Mouse (Mus musculus) large intestine, adult 2 months (tissue): Measurements from ENCODE around the gene Zfp385b. TPM values are rescaled to one million over a fixed set of nuclear protein-coding genes. Genes with fewer than 3 reads are reported as not detected.

Experiments
- DNase-seq: peaks from one replicate; pipeline ENCODE4 v3.0.0-alpha.2; 2012; ENCODE audit warnings: low read depth, low spot score
- WGBS: fragments of 180-500 bp; shearing (Covaris S2); methylation state at CpG from one replicate; pipeline ENCODE4 v1.1.7; 2018; 5-methylcytosine and 5-hydroxymethylcytosine counted together
- polyA plus RNA-seq: library from polyadenylated mRNA; depleted of rRNA; stranded (reverse); fragments of >200 nt; gene quantifications from 2 replicates; pipeline ENCODE4 v1.2.3, GENCODE M21; 2012; rRNA removed

Zfp385b gene
- polyA plus RNA-seq, 1 experiment = 3.1 TPM

DNA sequence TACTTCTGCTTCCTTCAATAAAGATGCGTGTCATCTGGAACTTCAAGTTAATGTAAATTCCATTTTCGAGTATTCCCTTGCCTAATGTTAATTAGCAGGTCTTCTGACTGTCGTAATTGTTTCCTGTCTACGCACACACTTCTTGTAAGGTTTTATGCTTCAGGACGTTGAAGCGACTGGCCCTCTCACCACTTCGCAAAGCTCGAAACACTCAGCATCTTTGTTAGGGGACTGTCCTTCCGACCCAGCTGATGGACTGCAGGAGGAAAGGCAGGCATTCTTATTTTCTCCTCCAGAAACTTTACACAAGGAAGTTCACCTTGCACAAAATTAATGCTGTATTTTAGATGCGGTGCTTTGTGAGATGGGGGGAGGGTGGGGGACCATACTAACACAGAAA, 400.0 kb downstream of the Zfp385b start:
- DNase-seq = no peak
- WGBS = 65% methylated on average over 10 of the region's 10 CpGs

DNA sequence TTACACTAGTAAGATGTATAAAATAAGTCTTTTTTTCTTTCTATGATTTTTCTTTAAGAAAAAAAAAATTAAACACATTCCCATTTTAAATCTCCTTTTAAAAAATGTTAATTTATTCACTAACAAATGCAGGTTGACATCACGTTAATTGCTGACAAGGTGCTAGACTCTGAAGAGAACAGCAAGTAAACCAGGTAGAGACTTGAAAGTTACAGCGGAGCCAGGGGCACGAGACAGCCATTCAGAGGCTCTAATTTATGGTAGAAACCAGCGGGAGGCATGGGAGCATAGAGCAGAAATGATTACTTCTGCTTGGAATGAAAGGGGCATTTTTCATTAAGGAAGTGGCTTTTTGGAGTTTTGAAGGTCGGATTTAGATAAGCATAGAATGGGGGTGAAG, 401.4 kb downstream of the Zfp385b start:
- no peak for DNase-seq
- WGBS = 67% methylated on average over 5 of the region's 5 CpGs

DNA sequence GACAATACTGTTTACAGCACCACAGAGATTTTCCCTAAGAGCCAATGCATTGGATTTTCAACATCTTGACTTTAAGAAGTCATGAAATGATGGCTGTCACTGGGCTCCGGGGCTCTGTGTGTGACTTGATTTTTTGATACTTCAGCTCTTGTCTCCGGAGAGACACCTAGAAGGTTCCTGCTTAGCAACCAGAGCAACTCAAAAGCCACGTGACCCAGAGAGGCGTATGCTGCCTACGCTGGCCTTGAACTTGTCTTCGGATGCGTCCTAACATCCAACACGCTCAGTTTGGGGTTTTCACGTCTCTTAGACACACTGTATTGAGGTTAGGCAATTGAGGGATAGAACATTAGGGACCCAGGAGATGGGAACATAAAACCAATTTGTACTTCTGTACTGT, 407.3 kb downstream of the Zfp385b start:
- 85% methylated on average over 9 of the region's 9 CpGs for WGBS
- DNase-seq = no peak

DNA sequence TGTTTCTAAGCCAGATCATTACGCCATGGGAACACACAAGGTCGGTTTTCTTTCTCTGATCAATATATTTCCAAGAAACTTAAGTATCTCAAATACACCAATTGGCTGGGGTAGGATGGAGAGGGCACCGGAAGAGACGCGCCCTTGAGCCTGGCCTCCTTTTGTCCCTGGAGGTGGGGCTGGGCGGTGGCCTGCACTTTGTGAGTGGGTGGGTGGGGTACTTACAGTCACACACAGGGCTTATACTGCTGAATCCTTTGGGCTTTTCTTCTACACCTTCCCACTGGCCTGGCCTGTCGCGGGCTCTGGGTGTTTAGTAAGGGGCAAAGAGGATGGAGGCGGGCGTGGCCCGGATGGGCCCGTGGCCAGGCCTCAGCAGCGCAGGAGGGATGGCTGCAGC, 407.8 kb downstream of the Zfp385b start:
- no peak for DNase-seq
- 75% methylated on average over 13 of the region's 13 CpGs for WGBS

DNA sequence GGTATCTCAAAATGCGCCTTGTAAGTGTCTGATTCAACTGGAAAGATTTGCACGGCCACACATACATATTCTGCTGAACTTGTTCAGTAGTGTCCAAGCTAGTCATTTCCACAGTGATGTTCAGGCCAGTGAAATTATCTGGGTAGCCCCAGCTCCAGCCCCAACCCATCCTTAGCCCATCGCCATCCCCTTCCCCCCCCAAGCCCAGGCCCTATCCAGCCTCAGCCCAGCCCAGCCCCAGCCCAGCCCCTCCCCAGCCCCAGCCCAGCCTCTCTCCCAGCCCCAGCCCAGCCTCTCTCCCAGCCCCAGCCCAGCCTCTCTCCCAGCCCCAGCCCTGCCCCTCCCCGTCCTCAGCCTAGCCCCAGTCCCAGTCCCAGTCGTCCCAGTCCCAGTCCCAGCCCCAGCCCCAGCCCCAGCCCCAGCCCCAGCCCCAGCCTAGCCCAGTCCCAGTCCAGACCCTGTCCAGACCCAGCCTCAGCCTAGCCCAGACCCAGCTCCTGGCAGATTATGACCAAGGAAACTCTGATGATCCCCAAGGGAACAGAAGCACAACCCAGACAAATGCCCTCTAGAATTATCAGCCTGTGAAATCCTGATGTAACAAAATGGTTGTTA, 409.8 kb downstream of the Zfp385b start:
- no peak for DNase-seq
- WGBS = 50% methylated on average over 5 of the region's 5 CpGs

DNA sequence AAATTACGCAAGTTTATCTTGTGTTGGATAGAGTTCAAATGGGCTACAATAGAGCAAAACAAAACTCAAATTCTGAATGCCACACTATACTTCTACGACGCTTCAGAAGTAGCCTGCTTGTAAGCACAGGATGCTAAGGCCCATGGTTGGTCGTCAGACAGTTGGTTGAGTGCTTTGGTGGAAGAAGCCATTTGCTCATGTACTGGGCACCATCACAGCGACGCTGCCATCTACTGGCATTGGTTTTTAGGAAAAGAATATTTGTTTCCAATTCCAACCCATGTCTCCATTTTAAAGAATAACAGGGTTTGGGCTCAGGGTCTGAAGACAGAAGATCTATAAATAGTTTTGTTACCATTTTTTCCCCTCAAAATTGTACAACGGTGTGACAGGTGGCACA, 410.5 kb downstream of the Zfp385b start:
- 66% methylated on average over 7 of the region's 7 CpGs for WGBS
- no peak for DNase-seq

DNA sequence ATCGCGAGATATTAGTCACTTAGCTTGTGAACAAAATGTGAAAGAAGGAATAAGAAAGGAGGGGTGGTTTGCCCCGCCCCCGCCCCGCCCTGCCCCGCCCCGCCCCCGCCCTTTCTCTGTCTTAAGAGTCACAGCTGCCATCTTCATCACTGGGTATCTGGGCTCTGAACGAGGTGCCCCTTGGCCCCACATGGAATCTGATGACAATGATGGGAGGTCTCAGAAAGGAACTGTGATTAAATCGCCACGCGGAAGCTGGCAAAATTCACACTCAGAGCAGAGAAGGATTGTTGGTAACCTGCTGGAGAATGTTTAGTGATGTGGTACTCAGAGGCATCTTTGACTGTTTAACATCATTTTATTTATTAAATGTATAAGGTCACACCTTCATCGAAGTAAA, 417.1 kb downstream of the Zfp385b start:
- DNase-seq = no peak
- 28% methylated on average over 13 of the region's 13 CpGs for WGBS

DNA sequence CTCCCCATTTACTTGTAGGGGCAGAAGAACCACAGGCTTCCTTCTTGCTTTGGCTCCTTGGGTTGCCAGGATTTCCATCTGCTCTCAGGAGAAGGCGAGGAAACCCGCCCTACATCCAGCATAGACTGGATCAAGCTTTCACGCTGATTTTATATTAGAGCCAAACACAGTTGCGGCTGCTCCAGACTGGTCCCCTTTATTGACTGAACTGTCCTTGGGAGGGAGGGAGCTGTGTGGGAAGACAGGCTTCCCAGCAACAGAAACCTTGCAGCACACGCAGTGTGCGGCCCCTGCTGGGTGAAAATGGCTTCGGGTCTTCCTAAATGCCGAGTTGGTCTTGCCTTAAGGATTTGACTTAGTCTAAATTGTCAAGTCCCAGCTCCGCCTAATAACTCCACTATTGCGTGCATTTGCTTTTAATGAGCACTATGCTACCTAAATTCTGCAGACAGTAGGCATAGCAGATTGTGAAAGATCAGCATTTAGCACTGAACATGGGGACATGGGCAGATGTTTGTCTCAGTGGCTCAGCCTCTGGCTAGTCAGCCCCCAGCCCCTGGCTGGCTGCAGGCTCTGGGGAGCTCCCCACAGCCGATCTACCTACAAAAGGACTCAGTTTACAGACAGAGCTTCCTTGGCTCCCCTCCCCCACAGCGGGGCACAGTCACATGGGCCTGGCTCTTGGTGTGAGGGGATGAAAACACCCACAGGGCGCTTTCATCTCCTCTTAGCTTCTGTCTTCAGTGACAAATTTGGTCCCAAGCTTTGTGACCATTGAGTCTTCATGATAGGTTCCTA, 417.8 kb downstream of the Zfp385b start:
- no peak for DNase-seq
- WGBS = 13% methylated on average over 13 of the region's 13 CpGs

DNA sequence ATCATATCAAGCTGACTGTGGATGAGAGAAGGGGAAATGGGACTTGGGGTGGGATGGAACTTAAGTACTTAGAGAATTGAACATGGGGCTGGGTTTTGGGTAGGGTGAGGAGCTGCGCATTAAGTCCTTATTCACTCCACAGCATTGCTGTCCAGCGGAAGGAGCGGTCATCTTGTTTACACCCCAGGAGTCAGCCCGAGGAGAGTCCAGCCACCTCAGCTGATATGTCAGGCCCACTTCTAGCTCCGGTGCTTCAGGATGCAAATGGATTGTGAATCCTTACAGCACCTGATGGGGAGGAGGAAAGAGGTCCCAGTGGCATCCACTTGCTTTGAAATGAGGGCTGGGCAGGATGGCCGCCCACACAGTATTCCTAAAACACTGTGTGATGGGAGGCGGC, 425.6 kb downstream of the Zfp385b start:
- 92% methylated on average over 7 of the region's 7 CpGs for WGBS
- no peak for DNase-seq

DNA sequence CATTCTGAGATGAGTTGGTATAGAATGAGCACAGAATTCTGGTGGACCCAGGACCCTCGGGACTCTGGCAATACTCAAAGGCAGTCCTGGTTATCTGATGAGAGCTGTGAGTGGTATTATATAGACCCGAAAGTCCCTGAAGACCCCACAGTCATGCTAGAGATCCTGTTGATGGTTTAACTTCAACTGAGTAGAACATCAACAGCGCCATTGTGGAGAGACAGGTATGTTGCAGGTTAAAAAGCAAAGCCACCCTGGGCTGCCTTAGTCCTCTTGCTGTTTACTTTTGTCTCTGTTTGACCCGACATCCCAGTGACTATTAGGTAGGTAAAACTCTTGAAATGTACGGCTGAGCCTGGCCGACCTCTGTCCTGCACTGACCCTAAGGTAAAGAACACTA, 431.3 kb downstream of the Zfp385b start:
- 65% methylated on average over 6 of the region's 6 CpGs for WGBS
- no peak for DNase-seq

DNA sequence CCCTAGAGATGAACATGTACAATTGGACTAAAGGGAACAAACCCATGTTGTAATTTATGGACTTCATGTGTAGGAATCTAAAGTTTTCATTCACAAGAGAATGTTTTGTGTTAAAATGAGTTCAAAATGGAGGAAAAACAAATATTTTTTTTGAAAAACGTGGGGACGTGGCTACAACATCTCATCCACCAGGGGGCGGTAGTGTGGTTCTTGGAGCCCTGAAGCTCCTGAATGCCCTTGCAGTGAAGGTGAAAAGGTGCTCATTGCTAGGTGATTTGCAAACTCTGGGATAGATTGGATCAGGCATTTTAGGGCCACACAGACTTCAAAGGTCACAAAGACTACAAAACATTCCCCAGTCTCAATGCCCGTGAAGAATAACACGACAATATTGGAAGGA, 432.9 kb downstream of the Zfp385b start:
- DNase-seq = peak; percentile 14
- WGBS = 21% methylated on average over 5 of the region's 5 CpGs

DNA sequence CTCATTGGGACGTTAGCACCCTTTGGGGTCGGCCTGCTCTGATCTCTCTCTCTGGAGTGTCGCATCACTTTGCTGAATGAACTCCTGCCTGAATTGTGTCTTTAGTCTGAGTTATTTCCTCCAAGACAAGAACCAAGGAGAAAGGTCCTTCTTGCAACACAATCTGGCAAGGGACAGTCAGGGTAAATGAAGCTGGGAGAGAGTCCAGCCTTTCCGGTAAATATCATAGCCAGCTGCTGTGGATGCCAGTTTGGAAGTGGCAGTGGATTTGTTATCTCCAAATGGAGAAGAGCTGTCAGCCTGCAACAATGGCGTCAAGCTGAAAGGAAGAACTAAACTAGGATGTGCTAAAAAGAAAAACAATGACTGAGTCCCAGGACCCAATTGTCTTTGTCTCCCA, 436.7 kb downstream of the Zfp385b start:
- no peak for DNase-seq
- WGBS = 76% methylated on average over 5 of the region's 5 CpGs

DNA sequence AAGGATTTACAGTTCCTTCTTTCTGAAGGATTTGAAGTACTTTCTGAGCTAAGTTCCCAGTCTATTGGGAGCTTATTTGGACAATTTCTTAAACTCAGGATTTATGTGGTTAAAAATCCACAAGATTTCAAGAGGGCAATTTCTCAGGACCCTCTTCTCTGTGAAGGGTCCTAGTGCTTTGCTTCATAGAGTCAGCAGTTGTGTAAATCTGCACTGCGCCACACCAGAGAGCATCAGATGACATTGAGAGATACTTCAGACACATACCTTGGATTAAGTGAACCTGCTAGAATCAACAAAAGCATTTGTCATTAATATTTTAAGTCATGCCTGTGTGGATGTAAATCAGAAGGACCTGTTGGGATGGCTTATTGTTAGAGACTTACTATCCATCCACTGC, 439.5 kb downstream of the Zfp385b start:
- WGBS = 84% methylated on average over 1 of the region's 1 CpGs
- no peak for DNase-seq

DNA sequence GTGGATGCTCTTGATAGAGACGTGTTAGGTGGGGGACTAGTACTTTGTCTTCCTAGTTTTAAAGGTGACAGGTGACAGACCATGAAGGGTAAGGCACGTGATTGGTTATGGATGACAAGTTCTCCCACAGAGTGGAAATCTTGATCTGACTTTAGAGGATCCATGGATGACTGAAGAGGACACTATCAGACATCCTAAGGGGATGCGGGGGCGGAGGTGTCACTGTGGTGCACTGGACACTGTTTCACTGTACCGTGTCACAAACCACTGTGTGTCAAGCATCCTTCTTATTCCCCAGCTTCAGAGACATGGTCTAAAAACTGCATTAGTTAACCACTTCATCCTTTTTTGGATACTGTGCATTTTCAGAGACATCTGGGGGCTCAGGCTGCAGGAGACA, 440.1 kb downstream of the Zfp385b start:
- no peak for DNase-seq
- 87% methylated on average over 5 of the region's 5 CpGs for WGBS

DNA sequence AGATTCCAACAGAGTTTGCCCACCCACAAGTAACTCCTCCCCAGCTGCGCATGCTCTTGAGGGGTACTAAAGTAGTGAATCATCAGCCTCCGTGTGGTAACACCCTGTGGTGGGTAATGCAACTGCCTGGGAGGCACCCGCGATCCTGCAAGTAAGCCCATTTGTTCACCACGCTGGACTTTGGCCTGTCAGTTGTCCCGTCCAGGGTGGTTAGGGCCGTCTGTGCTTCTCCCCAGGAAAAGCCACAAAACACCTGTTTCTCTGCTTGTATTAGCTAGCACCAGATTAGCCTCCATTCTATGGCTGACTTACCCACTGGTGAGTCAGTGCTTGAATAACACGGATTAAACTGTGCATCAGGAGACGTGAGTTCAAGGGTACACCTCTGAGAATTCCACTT, 442.6 kb downstream of the Zfp385b start:
- 43% methylated on average over 9 of the region's 9 CpGs for WGBS
- no peak for DNase-seq

DNA sequence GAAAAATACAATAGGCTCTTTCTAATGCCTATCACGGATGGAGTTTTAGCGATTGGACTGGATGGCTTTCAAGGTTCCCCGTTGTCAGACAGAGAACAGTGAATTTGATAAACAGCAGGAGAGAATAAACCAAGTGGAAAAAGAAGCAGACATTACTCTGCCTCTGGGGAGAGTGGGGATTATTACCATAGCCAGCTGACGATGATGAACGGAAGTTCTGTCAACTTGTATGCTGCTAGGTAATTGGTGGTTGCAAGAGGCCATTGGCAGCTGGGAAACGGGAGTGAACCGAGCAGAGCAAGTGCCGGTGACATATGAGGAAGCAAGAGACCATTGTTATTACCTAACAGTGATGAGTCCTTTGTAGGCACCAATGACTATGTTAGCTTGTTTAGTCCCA, 444.3 kb downstream of the Zfp385b start:
- WGBS = 76% methylated on average over 8 of the region's 8 CpGs
- DNase-seq = no peak

DNA sequence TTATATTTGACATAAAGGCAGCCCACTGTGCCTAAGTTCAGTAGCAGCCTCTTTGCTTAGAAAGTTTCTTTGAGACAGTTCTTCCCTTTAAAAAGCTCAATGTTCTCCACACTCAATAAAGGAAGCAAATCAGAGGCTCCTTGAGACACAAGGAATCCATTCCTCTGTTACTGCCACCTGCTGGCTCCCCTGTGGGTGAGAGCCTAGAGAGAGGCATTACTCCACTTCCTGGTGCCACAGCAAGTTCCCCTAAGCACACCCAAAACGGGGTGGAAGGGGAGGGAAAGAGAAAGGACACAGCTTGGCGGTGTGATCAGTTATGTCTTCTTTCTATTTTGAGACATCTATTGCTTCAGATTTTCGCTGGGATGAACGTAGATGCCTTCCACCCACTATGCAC, 450.3 kb downstream of the Zfp385b start:
- DNase-seq = no peak
- WGBS = 50% methylated on average over 4 of the region's 4 CpGs

Other genes with a start within 250 kb of the Zfp385b start
- gene Cwc22, start 126.7 kb upstream of the Zfp385b start, polyA plus RNA-seq = 3.0 and 4.8 TPM in 2 replicates